Mouse (Mus musculus) mesoderm, embryonic 11.5 days (tissue): ENCODE measurements around the gene Elf2.

ENCODE experiments used
- DNase-seq: peaks from one replicate; pipeline ENCODE4 v3.0.0-alpha.2; 2012; ENCODE audit warnings: low read depth, low spot score

The Elf2 gene

GRCm38 (mm10) chr3:51213111-51213510, 127.4 kb downstream of the Elf2 start:
- DNase-seq = no peak

- DNase-seq = no peak
Observed at GRCm38 (mm10) chr3:51210485-51210884, 130.0 kb downstream of the Elf2 start.

- DNase-seq = no peak
Observed at GRCm38 (mm10) chr3:51209503-51210314, 130.8 kb downstream of the Elf2 start.

GRCm38 (mm10) chr3:51208633-51209032, 131.8 kb downstream of the Elf2 start:
- DNase-seq = no peak

- peak; percentile 30 for DNase-seq
Observed at GRCm38 (mm10) chr3:51206521-51206920, 133.9 kb downstream of the Elf2 start.

GRCm38 (mm10) chr3:51204897-51205296, 135.6 kb downstream of the Elf2 start:
- DNase-seq = no peak

GRCm38 (mm10) chr3:51204441-51204840, 136.0 kb downstream of the Elf2 start:
- no peak for DNase-seq

GRCm38 (mm10) chr3:51203906-51204305, 136.6 kb downstream of the Elf2 start:
- no peak for DNase-seq
